Mouse (Mus musculus): Measurements from ENCODE around the gene Uimc1.
"Not testable (repeated sequence)": the region's sequence is repeated elsewhere in the genome, so short reads cannot be mapped to it uniquely, and the experiment has no call there.

- not testable (repeated sequence) for TF ChIP-seq CTCF, POLR2A (IDR thresholded peaks at IDR 0.05; ENCODE audit: extremely low read depth, insufficient read depth, low read length)
These were observed 2.3 kb downstream of the Uimc1 start for GRCm38 (mm10) chr13:55097841-55098240.
